Mouse (Mus musculus) heart, embryonic 15.5 days (tissue): ENCODE results near the gene Itpkb. TPM values are rescaled to one million over a fixed set of nuclear protein-coding genes. Genes with fewer than 3 reads are reported as not detected.
A peak's percentile ranks its signal among the peaks of the same experiment; 100 is the strongest.

Source experiments
- ATAC-seq: fragments of 200-750 bp; cut with Nextera tagmentation; replicated peaks from 2 replicates; pipeline ENCODE4 v1.8.0; 2017; ENCODE audit warnings: low read depth, moderate TSS enrichment; ENCODE audit not compliant: insufficient number of reproducible peaks, insufficient read depth, low FRiP score
- H3K27ac ChIP-seq: fragments of 300-500 bp; sonication (generic); 2 replicates; pipeline ENCODE4 v1.5.1; 2015; ENCODE audit warnings: mild to moderate bottlenecking, inconsistent platforms
- H3K27me3 ChIP-seq: fragments of 300-500 bp; sonication (generic); 2 replicates; pipeline ENCODE4 v1.6.1; 2015; ENCODE audit warnings: inconsistent platforms
- H3K36me3 ChIP-seq: fragments of 300-500 bp; sonication (generic); 2 replicates; pipeline ENCODE4 v1.6.1; 2015; ENCODE audit warnings: mild to moderate bottlenecking, inconsistent platforms
- H3K4me1 ChIP-seq: fragments of 300-500 bp; sonication (generic); replicated peaks from 2 replicates; pipeline ENCODE4 v1.6.1; 2015; ENCODE audit warnings: inconsistent platforms
- H3K4me2 ChIP-seq: fragments of 300-500 bp; sonication (generic); 2 replicates; pipeline ENCODE4 v1.6.1; 2015; ENCODE audit warnings: inconsistent platforms, mild to moderate bottlenecking, moderate library complexity
- H3K4me3 ChIP-seq: fragments of 300-500 bp; sonication (generic); 2 replicates; pipeline ENCODE4 v1.5.1; 2015; ENCODE audit warnings: mild to moderate bottlenecking, inconsistent platforms
- H3K9ac ChIP-seq: fragments of 300-500 bp; sonication (generic); 2 replicates; pipeline ENCODE4 v1.6.1; 2015; ENCODE audit warnings: mild to moderate bottlenecking, inconsistent platforms
- H3K9me3 ChIP-seq: fragments of 300-500 bp; sonication (generic); replicated peaks from 2 replicates; pipeline ENCODE4 v1.6.1; 2016; ENCODE audit warnings: inconsistent platforms
- WGBS: fragments of 180-500 bp; shearing (Covaris S2); methylation state at CpG from one replicate; pipeline ENCODE4 v1.1.7; 2015; ENCODE audit warnings: mixed read lengths; 5-methylcytosine and 5-hydroxymethylcytosine counted together
- polyA plus RNA-seq: library from polyadenylated mRNA; unstranded; fragments of >200 nt; fragmentation: Nextera tagmentation; extraction: Ambion mirVana; gene quantifications from 2 replicates; pipeline ENCODE4 v1.2.1, GENCODE M21; 2015

The Itpkb gene
- polyA plus RNA-seq, 1 experiment from 2014 or later, result 6.1 TPM

DNA sequence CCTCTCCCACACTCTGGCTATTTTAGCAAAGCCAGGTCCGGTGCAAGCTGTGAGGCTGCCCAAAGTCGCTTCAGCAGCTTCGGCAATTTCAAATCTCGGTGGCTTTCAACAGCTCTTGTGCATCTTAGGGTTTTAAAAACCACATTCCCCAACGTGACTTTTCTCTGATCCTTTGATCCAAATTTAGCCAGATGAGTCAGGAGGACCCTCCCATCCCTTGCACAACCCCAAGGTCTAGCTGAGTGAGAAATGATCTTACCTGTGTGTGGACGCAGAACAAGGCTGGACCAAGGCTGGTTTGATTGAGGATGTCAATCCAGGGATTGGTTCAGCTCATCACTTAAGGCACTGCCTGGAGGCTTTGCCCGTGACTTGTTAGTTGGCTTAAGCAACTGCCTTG lies 80.0 kb downstream of the Itpkb start:
- H3K27me3 ChIP-seq, result no peaks in the 10 kb centered on the region
- H3K4me1 ChIP-seq, result peaks cover 61% of the 10 kb centered on the region
- no peaks in the 10 kb centered on the region; the same call in 1 of the 2 replicates for H3K36me3 ChIP-seq
- H3K27ac ChIP-seq, result no peak overlapping the region
- no peak overlapping the region for H3K4me3 ChIP-seq
- no peak for ATAC-seq
- no peak overlapping the region for H3K9ac ChIP-seq
- no peak overlapping the region for H3K4me2 ChIP-seq
- WGBS, result 39% methylated on average over 7 of the region's 7 CpGs
- H3K9me3 ChIP-seq, result no peaks in the 10 kb centered on the region

- no peaks in the 10 kb centered on the region for H3K9me3 ChIP-seq
- H3K4me2 ChIP-seq, result no peak overlapping the region
- H3K36me3 ChIP-seq, result peaks cover 2% of the 10 kb centered on the region
- no peak overlapping the region for H3K4me3 ChIP-seq
- 44% methylated on average over 4 of the region's 4 CpGs for WGBS
- no peaks in the 10 kb centered on the region for H3K27me3 ChIP-seq
- H3K9ac ChIP-seq, result no peak overlapping the region
- ATAC-seq, result no peak
- peaks cover 26% of the 10 kb centered on the region for H3K4me1 ChIP-seq
- H3K27ac ChIP-seq, result no peak overlapping the region
Measured at GRCm38 (mm10) chr1:180415064-180415463, 84.8 kb downstream of the Itpkb start.

DNA sequence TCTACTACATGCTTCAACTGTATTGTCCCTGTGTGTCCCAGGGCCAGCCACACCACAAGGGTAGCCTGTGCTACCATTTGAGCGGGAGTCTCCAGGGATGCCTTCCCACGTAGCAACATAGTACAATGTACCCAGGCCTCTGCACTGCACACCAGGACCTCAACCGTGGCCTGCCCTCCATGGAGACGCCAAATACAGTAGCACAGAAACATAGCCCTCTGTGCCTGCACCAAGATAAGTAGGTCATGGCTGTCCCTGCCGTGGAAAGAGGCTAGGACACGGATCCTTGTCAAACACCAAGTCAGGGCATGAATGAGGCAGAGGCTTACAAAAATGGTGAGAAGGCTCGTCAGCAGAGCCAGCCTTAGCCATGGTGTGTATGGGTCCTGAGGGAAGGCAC lies 85.6 kb downstream of the Itpkb start:
- H3K9me3 ChIP-seq, result no peaks in the 10 kb centered on the region
- no peaks in the 10 kb centered on the region for H3K27me3 ChIP-seq
- H3K27ac ChIP-seq, result no peak overlapping the region
- H3K4me1 ChIP-seq, result peaks cover 25% of the 10 kb centered on the region
- 79% methylated on average over 7 of the region's 7 CpGs for WGBS
- no peak overlapping the region for H3K4me2 ChIP-seq
- no peak overlapping the region for H3K4me3 ChIP-seq
- peaks cover 2% of the 10 kb centered on the region for H3K36me3 ChIP-seq
- H3K9ac ChIP-seq, result no peak overlapping the region
- no peak for ATAC-seq

GRCm38 (mm10) chr1:180417118-180417517 lies 86.8 kb downstream of the Itpkb start:
- 29% methylated on average over 2 of the region's 2 CpGs for WGBS
- H3K4me3 ChIP-seq, result no peak overlapping the region
- H3K4me1 ChIP-seq, result peaks cover 32% of the 10 kb centered on the region
- H3K9me3 ChIP-seq, result no peaks in the 10 kb centered on the region
- peaks cover 2% of the 10 kb centered on the region for H3K36me3 ChIP-seq
- H3K27ac ChIP-seq, result no peak overlapping the region
- no peaks in the 10 kb centered on the region for H3K27me3 ChIP-seq
- no peak for ATAC-seq
- no peak overlapping the region for H3K4me2 ChIP-seq
- no peak overlapping the region for H3K9ac ChIP-seq

DNA sequence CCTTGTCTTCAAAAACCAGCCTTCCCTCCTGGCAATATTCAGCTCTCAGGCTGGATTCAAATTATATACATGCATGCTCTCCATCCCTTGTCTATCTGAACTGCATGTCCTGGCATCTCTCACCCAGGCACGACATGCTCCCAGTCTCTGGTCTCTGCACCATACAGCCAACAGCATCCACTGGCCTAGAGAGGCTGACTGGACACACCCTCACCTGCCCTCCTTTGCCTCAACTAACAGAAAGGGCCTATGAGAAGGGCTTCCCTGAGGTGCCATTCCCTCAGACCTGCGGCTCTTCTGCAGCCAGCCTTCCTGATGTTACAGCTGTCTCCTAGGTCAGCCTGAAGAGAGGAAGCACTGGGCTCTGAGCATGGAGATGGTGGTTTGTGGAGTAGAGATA lies 88.8 kb downstream of the Itpkb start:
- ATAC-seq, result no peak
- peaks cover 2% of the 10 kb centered on the region for H3K36me3 ChIP-seq
- no peak overlapping the region for H3K4me2 ChIP-seq
- 91% methylated on average over 2 of the region's 2 CpGs for WGBS
- no peak overlapping the region for H3K27ac ChIP-seq
- no peaks in the 10 kb centered on the region for H3K9me3 ChIP-seq
- no peak overlapping the region for H3K4me3 ChIP-seq
- no peak overlapping the region for H3K9ac ChIP-seq
- peaks cover 51% of the 10 kb centered on the region for H3K4me1 ChIP-seq
- no peaks in the 10 kb centered on the region for H3K27me3 ChIP-seq

DNA sequence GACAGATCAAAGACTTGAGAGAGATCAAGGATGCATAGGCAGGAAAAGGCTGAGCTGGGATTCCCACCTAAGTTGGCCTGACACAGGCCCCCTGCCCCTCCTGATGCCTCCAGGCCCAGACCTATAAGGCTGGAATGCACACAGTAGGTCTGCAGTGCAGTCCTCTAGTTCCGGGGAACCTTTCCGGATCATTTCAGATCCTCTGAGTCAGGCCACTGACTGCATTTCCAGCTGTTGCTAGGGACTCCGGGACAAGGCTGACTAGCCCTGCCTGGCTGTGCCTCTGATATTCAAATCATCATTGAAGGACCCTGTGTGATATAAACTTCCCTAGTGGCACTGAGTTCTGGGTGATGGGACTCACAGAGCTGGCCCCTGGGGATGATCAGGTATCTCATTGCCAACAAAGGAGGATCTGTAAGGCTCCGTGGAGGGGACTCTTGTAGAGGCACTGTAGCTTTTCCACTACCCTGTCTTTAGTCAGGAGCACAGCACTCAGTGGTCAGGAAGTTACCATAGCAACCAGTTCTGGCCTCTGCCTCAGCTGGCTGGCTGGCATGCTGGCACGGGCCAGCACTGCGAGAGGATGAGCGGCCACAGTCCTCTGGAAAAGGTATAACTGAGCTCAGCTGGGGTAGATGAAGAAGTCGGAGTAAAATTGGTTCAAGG lies 90.3 kb downstream of the Itpkb start:
- H3K4me2 ChIP-seq, result no peak overlapping the region
- no peak overlapping the region for H3K27ac ChIP-seq
- H3K4me3 ChIP-seq, result no peak overlapping the region
- no peak overlapping the region for H3K9ac ChIP-seq
- WGBS, result 57% methylated on average over 8 of the region's 8 CpGs
- H3K9me3 ChIP-seq, result no peaks in the 10 kb centered on the region
- peaks cover 46% of the 10 kb centered on the region for H3K4me1 ChIP-seq
- no peak for ATAC-seq
- H3K36me3 ChIP-seq, result peaks cover 2% of the 10 kb centered on the region; the same call in 1 of the 2 replicates
- no peaks in the 10 kb centered on the region for H3K27me3 ChIP-seq

DNA sequence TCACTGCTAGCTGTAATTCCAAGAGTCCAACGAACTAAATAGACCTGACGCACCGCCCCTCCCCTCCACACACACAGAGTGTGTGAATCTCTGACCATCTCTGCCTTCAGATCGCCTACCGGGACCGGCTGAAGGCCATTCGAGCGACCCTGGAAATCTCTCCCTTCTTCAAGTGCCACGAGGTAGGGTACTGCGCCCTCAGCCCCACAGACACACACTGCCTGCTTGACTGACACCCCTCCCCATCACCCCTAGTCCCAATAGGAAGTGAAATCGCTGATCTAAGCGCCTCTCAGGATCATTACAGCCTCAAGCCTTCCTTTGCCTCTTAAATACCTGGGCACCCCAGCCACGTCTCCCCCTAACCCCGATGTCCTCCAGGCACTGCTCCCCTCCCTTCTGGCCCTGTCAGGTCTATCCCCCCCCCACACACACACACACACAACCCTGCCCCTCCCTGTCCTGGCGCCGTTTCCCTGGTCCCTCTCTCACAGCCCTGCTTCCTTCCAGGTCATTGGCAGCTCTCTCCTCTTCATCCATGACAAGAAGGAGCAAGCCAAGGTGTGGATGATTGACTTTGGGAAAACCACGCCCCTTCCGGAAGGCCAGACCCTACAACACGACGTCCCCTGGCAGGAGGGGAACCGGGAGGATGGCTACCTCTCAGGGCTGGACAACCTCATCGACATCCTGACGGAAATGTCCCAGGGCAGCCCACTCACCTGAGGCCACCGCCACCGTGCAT lies 91.1 kb downstream of the Itpkb start:
- no peak overlapping the region for H3K4me3 ChIP-seq
- 58% methylated on average over 25 of the region's 25 CpGs for WGBS
- no peaks in the 10 kb centered on the region; the same call in 1 of the 2 replicates for H3K36me3 ChIP-seq
- peak overlapping the region; percentile 71 for H3K27ac ChIP-seq
- no peak for ATAC-seq
- peaks cover 46% of the 10 kb centered on the region for H3K4me1 ChIP-seq
- no peak overlapping the region; the same call in 1 of the 2 replicates for H3K9ac ChIP-seq
- 0 out of 2 replicates have a peak overlapping the region, but pooled peaks have one; percentile 7 for H3K4me2 ChIP-seq
- no peaks in the 10 kb centered on the region for H3K9me3 ChIP-seq
- H3K27me3 ChIP-seq, result no peaks in the 10 kb centered on the region

DNA sequence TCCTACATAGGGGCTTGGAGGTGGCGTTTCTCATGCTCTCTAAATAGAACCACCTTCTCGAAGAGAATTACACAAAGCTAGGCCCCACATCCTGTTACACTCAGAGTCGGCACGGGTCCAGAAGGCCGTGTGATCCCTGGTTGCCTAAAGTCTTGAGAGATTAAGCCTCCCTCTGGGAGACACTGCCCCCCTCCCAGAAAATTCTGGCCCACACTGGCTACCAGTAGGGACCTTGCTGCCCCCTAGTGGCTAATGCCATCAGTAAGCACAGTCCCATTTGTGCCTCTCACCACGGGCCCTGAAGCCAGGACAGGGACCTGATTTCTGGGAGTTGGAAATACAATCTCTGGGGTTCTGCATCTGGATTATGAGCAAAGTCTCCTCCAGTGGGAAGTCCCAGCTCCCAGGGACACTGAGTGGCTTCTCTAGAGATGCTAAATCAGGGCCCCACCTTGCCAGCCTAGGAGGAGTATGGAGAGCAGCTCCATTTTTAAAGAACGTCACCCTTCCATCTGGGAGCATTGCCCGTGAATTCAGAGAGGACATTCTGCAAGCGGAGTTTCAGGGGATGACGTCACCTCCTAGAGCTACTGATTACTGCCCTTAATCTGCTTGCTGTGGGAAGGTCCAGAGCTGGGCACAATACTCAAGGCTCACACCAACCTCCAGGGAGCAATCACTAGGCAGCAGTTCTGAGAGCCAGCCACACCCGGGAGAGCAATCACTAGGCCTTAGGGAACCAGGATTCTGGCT lies 92.0 kb downstream of the Itpkb start:
- no peak overlapping the region for H3K9ac ChIP-seq
- H3K4me1 ChIP-seq, result peaks cover 39% of the 10 kb centered on the region
- H3K27me3 ChIP-seq, result no peaks in the 10 kb centered on the region
- H3K4me3 ChIP-seq, result no peak overlapping the region
- H3K36me3 ChIP-seq, result no peaks in the 10 kb centered on the region; the same call in 1 of the 2 replicates
- 18% methylated on average over 11 of the region's 11 CpGs for WGBS
- no peak overlapping the region for H3K4me2 ChIP-seq
- ATAC-seq, result peak; percentile 68
- H3K27ac ChIP-seq, result peak overlapping the region; percentile 71
- H3K9me3 ChIP-seq, result no peaks in the 10 kb centered on the region

DNA sequence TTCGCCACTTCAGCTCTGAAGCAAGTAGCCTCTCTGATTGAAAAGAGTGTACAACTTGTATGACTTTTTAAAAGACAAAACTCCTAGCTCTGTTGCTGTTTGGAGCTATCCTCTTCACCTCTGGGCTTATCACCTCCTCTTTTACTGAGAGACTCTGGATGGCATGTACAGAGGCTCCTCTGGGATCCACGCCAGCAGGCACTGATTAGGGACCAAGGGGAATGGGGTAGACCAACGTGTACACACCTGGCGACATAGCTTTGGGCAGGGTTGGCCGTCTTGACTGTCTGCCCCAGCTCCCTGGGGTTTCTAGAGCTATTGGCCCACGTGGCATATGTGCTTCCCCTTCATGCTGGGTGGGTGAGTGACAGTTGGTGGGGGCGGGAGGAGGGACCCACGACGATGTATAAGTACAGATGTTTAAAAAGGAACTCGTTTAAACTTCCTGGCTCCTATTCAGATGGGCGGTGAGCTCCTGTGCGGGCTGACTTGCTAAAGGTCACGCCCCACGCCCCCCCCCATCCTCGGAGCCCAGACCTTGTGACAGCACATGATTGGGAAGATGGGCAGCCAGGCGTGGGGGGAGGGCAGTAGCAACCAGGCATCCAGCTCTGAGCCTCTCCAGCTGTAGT lies 92.8 kb downstream of the Itpkb start:
- 39% methylated on average over 16 of the region's 16 CpGs for WGBS
- no peaks in the 10 kb centered on the region; the same call in 1 of the 2 replicates for H3K36me3 ChIP-seq
- no peak for ATAC-seq
- no peak overlapping the region for H3K9ac ChIP-seq
- no peak overlapping the region for H3K4me2 ChIP-seq
- H3K4me1 ChIP-seq, result peaks cover 47% of the 10 kb centered on the region
- H3K27ac ChIP-seq, result peak overlapping the region; percentile 71
- H3K27me3 ChIP-seq, result no peaks in the 10 kb centered on the region
- H3K4me3 ChIP-seq, result no peak overlapping the region
- H3K9me3 ChIP-seq, result no peaks in the 10 kb centered on the region

GRCm38 (mm10) chr1:180423931-180424330 lies 93.6 kb downstream of the Itpkb start:
- no peaks in the 10 kb centered on the region for H3K27me3 ChIP-seq
- H3K4me2 ChIP-seq, result no peak overlapping the region
- 55% methylated on average over 3 of the region's 3 CpGs for WGBS
- no peak overlapping the region for H3K27ac ChIP-seq
- no peaks in the 10 kb centered on the region for H3K9me3 ChIP-seq
- H3K4me1 ChIP-seq, result peaks cover 49% of the 10 kb centered on the region
- no peak overlapping the region for H3K9ac ChIP-seq
- H3K4me3 ChIP-seq, result no peak overlapping the region
- no peak for ATAC-seq
- H3K36me3 ChIP-seq, result no peaks in the 10 kb centered on the region; the same call in 1 of the 2 replicates

GRCm38 (mm10) chr1:180426405-180426804 lies 96.1 kb downstream of the Itpkb start:
- Histone ChIP-seq H3K4me3 (no peak overlapping the region), H3K27ac (no peak overlapping the region), H3K9me3 (no peaks in the 10 kb centered on the region), H3K4me1 (peaks cover 38% of the 10 kb centered on the region), H3K27me3 (no peaks in the 10 kb centered on the region; the same call in 1 of the 2 replicates), H3K4me2 (no peak overlapping the region), H3K36me3 (no peaks in the 10 kb centered on the region), H3K9ac (no peak overlapping the region)
- ATAC-seq, result no peak
- WGBS, result 81% methylated on average over 6 of the region's 6 CpGs
